Mouse (Mus musculus): ENCODE data around the gene Dnaja4. TPM values are rescaled to one million over a fixed set of nuclear protein-coding genes. Genes with fewer than 3 reads are reported as not detected.
"Not testable (repeated sequence)": the region's sequence is repeated elsewhere in the genome, so short reads cannot be mapped to it uniquely, and the experiment has no call there.

The Dnaja4 gene
- polyA plus RNA-seq, 1 experiment from 2014 or later, result 3.7 TPM

DNA sequence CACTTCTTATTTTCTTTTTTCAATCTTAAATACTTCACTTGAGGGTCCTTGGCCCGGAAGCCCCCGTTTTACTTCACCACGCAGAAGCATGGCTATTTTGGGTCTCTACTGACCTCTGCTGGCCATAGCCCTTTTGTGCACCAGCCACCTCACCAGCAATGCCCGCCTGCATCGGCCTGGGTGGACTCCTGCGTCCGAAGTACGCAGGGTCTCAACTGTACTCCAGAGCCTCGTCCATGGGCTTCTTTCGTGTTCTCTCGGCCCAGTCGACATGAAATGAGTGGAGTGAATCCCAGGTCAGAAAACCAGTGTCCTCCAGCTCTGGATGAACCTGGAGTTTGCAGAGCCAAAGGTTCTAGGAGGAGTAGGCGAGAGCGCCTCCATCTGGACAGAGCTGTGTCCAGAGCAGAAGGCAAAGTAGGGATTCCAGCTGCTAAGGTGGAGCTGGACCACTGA is 22.1 kb upstream of the Dnaja4 start:
- H3K27me3 ChIP-seq, result no peaks in the 10 kb centered on the region; the same call in 1 of the 2 replicates
- H3K36me3 ChIP-seq, result no peaks in the 10 kb centered on the region
- no peaks in the 10 kb centered on the region for H3K4me1 ChIP-seq
- no peak overlapping the region for H3K27ac ChIP-seq (replicated peaks)
- H3K4me3 ChIP-seq, result peak overlapping the region; percentile 36
- WGBS, result 1% methylated on average over 14 of the region's 14 CpGs
- peak overlapping the region; percentile 60 for H3K4me2 ChIP-seq (replicated peaks)
- H3K9ac ChIP-seq (replicated peaks), result peak overlapping the region; percentile 51
- ATAC-seq (ENCODE audit: low FRiP score, low read depth), result peak; percentile 63; the same call in 1 of the 2 replicates
- H3K9me3 ChIP-seq, result no peaks in the 10 kb centered on the region

DNA sequence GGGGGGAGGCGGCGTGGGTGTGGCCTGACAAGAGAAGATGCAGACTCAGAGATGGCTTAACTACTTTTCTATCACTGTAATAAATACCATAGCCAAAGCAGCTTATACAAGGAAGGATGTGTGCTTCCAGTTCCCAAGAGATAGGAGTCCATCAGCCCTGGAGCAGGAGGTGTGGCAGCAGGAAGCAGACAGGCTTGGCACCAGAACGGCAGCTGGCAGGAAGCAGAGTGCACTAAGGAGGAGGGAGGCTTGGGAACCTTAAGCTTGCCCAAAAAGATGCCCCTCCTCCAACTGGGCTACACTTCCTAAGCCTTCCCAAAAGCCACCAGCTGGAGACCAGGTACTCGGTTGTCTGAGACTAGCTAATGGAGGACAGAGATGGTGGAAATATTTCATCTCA is 15.8 kb upstream of the Dnaja4 start:
- Histone ChIP-seq H3K27me3 (no peaks in the 10 kb centered on the region), H3K9ac (replicated peaks) (no peak overlapping the region), H3K9me3 (no peaks in the 10 kb centered on the region), H3K4me3 (no peak overlapping the region), H3K4me1 (no peaks in the 10 kb centered on the region), H3K36me3 (no peaks in the 10 kb centered on the region), H3K4me2 (replicated peaks) (no peak overlapping the region), H3K27ac (replicated peaks) (no peak overlapping the region)
- WGBS, result 76% methylated on average over 2 of the region's 4 CpGs
- no peak for ATAC-seq (ENCODE audit: low FRiP score, low read depth)

DNA sequence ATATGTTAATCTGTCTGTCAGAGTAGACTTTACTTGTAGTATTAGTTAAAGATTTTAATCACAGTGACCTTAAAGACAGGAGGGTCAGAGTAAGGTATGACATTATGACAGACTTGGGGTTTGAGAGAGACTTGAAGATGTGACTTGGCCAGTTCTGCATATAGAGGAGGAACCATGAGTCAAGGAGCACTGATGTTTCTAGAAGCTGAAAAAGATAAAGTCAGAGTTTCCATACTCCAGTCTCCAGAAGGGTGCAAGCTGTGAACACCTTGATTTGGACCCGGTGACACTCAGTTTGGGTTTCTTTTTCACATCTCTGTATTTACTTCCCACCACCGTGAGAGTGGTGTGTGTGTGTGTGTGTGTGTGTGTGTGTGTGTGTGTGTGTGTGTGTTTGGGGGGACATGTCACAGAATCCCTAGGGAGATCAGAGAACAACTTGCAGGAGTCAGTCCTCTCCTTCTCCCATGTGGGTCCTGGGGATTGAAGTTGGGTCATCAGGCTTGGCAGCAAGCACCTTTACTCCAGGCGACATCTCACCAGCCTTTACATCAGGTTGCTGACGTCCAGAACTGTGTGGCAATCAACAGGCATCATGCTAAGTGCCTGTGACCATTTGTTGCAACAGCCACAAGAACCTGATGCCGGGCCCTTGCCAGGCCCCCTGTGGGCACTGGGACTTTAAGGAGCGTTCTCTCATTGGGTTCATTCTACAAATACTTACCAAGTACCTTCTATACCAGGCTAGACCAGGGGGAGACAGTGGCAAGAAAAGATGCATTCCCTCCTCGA is 14.7 kb upstream of the Dnaja4 start:
- Histone ChIP-seq H3K4me1 (no peaks in the 10 kb centered on the region), H3K9me3 (no peaks in the 10 kb centered on the region), H3K9ac (replicated peaks) (no peak overlapping the region), H3K4me3 (no peak overlapping the region), H3K27ac (replicated peaks) (no peak overlapping the region), H3K27me3 (no peaks in the 10 kb centered on the region), H3K4me2 (replicated peaks) (no peak overlapping the region), H3K36me3 (no peaks in the 10 kb centered on the region)
- ATAC-seq (ENCODE audit: low FRiP score, low read depth), result no peak
- WGBS, result 69% methylated on average over 7 of the region's 7 CpGs

GRCm38 (mm10) chr9:54687246-54688236 is 11.1 kb upstream of the Dnaja4 start:
- H3K27ac ChIP-seq (replicated peaks), result no peak overlapping the region
- H3K4me1 ChIP-seq, result 0 out of 2 replicates have a peak, but pooled peaks cover 4% of the 10 kb centered on the region
- no peaks in the 10 kb centered on the region for H3K9me3 ChIP-seq
- H3K4me2 ChIP-seq (replicated peaks), result no peak overlapping the region
- no peak for ATAC-seq (ENCODE audit: low FRiP score, low read depth)
- no peaks in the 10 kb centered on the region for H3K36me3 ChIP-seq
- peaks cover 10% of the 10 kb centered on the region for H3K27me3 ChIP-seq
- WGBS, result 64% methylated on average over 14 of the region's 14 CpGs
- no peak overlapping the region for H3K9ac ChIP-seq (replicated peaks)
- H3K4me3 ChIP-seq, result no peak overlapping the region

- WGBS, result 80% methylated on average over 8 of the region's 8 CpGs
- no peak overlapping the region for H3K9ac ChIP-seq (replicated peaks)
- no peak overlapping the region for H3K4me3 ChIP-seq
- H3K4me2 ChIP-seq (replicated peaks), result no peak overlapping the region
- H3K9me3 ChIP-seq, result no peaks in the 10 kb centered on the region
- H3K4me1 ChIP-seq, result 0 out of 2 replicates have a peak, but pooled peaks cover 4% of the 10 kb centered on the region
- H3K27me3 ChIP-seq, result peaks cover 10% of the 10 kb centered on the region
- ATAC-seq (ENCODE audit: low FRiP score, low read depth), result no peak
- H3K27ac ChIP-seq (replicated peaks), result no peak overlapping the region
- H3K36me3 ChIP-seq, result no peaks in the 10 kb centered on the region
Measured at GRCm38 (mm10) chr9:54689446-54689845, 9.2 kb upstream of the Dnaja4 start.

- not testable (repeated sequence) for H3K9ac ChIP-seq (replicated peaks); H3K4me1 ChIP-seq; H3K27ac ChIP-seq (replicated peaks); H3K36me3 ChIP-seq; H3K9me3 ChIP-seq; H3K4me2 ChIP-seq (replicated peaks); H3K4me3 ChIP-seq; ATAC-seq (ENCODE audit: low FRiP score, low read depth)
- 87% methylated on average over 2 of the region's 2 CpGs for WGBS
- H3K27me3 ChIP-seq, result peaks cover 14% of the 10 kb centered on the region
Measured at GRCm38 (mm10) chr9:54690697-54691096, 8.0 kb upstream of the Dnaja4 start.

DNA sequence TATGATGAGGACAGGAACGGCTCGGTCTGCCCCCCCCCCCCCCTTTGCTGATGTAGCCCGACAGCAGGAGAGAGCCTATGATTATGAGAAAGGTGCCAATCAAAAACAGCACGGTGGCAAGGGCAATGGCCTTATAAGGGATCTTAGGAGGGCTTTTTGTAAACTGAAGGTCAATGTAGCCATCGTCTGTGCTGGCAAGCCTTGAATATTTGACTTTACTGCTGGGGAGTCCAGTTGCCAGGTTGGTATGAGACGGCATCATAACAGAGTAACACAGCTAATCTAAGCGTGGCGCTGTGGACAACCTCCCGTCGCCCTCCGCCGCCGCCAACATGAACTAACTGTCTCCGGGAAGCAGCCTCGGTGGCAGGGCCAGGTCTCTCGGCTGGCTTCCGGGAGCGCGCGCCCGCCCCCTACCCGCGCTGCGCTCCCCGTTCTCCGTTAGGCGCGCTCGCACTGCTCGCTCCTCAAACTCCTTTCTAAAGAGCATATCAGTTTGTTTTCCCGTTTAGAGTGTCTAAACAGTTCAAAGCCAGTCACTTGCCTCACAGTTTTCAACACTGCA is 7.3 kb upstream of the Dnaja4 start:
- H3K4me1 ChIP-seq; H3K36me3 ChIP-seq; H3K9me3 ChIP-seq; H3K9ac ChIP-seq (replicated peaks); H3K27ac ChIP-seq (replicated peaks); ATAC-seq (ENCODE audit: low FRiP score, low read depth): not testable (repeated sequence)
- WGBS, result 5% methylated on average over 31 of the region's 31 CpGs
- H3K4me3 ChIP-seq, result peak overlapping the region; percentile 35
- H3K27me3 ChIP-seq, result peaks cover 19% of the 10 kb centered on the region
- peak overlapping the region; percentile 57 for H3K4me2 ChIP-seq (replicated peaks)

- H3K4me1 ChIP-seq, result peaks cover 12% of the 10 kb centered on the region; the same call in 1 of the 2 replicates
- peak overlapping the region; percentile 69 for H3K4me3 ChIP-seq
- peaks cover 63% of the 10 kb centered on the region for H3K27me3 ChIP-seq
- 6% methylated on average over 27 of the region's 27 CpGs for WGBS
- peak; percentile 62 for ATAC-seq (ENCODE audit: low FRiP score, low read depth)
- H3K4me2 ChIP-seq (replicated peaks), result peak overlapping the region; percentile 87
- H3K9me3 ChIP-seq, result no peaks in the 10 kb centered on the region
- no peaks in the 10 kb centered on the region for H3K36me3 ChIP-seq
- H3K9ac ChIP-seq (replicated peaks), result peak overlapping the region; percentile 60
- no peak overlapping the region for H3K27ac ChIP-seq (replicated peaks)
Measured at GRCm38 (mm10) chr9:54699087-54699344, 343 bp downstream of the Dnaja4 start.

DNA sequence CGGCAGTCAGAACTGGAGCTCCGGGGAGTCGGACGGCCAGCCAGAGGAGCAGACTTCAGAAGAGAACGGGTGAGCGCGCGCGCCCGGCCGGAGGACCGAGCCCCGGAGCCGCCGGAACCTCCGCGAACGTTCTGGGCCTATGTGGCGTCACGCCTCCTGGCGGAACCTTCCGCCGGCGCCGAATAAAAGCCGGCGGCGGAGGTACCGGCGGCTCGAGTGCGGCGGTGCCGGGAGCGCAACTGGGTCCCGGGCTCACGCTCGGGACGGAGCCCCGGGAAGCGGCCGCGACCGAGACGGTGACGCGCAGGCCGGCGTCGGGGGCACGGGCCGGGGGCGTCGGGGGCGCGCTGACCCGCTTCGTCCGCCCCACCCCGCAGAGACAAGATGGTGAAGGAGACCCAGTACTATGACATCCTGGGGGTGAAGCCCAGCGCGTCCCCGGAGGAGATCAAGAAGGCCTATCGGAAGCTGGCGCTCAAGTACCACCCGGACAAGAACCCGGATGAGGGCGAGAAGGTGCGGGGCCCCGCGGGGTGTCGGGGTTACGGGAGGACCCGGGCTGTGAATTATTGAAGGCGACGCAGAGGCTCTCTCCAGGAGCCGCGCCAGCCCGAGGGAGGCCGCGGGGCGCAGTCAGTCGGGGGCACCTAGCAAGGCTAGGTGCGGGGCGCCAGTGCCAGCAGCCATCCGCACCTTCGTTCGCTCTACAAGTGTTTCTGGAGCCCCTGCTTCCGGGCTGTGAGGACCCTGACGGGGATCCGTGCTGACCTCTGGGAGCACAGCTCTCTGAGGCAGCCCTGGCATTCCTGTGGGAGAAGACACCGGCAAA is 886 bp downstream of the Dnaja4 start:
- H3K27me3 ChIP-seq, result peaks cover 63% of the 10 kb centered on the region
- H3K4me3 ChIP-seq, result peak overlapping the region; percentile 69
- peaks cover 12% of the 10 kb centered on the region; the same call in 1 of the 2 replicates for H3K4me1 ChIP-seq
- peak; percentile 81 for ATAC-seq (ENCODE audit: low FRiP score, low read depth)
- WGBS, result under 1% methylated on average over 84 of the region's 92 CpGs
- no peak overlapping the region for H3K27ac ChIP-seq (replicated peaks)
- H3K9me3 ChIP-seq, result no peaks in the 10 kb centered on the region
- H3K36me3 ChIP-seq, result no peaks in the 10 kb centered on the region
- peak overlapping the region; percentile 60 for H3K9ac ChIP-seq (replicated peaks)
- peak overlapping the region; percentile 87 for H3K4me2 ChIP-seq (replicated peaks)

DNA sequence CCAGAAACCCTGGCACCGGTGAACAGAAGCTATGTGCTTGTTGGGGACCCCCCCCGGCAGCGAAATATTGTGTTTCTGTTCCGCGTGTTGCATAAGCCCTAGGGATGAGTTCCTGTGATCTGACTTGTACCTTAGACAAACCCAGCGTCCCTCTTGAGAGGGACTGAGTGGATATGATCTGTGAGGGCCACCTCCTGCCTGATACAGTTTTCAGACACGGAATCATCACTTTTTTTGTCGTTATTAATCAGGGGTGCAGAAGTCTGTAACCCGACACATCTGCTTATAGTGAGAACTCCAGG is 1.5 kb downstream of the Dnaja4 start:
- peaks cover 62% of the 10 kb centered on the region for H3K27me3 ChIP-seq
- WGBS, result 27% methylated on average over 9 of the region's 9 CpGs
- H3K9me3 ChIP-seq, result no peaks in the 10 kb centered on the region
- peak overlapping the region; percentile 87 for H3K4me2 ChIP-seq (replicated peaks)
- peak overlapping the region; percentile 60 for H3K9ac ChIP-seq (replicated peaks)
- H3K4me3 ChIP-seq, result peak overlapping the region; percentile 69
- H3K27ac ChIP-seq (replicated peaks), result no peak overlapping the region
- H3K4me1 ChIP-seq, result peaks cover 12% of the 10 kb centered on the region; the same call in 1 of the 2 replicates
- no peaks in the 10 kb centered on the region for H3K36me3 ChIP-seq
- no peak for ATAC-seq (ENCODE audit: low FRiP score, low read depth)

GRCm38 (mm10) chr9:54700746-54701145 is 2.1 kb downstream of the Dnaja4 start:
- Histone ChIP-seq H3K36me3 (no peaks in the 10 kb centered on the region), H3K4me3 (no peak overlapping the region), H3K9ac (replicated peaks) (no peak overlapping the region), H3K27ac (replicated peaks) (no peak overlapping the region), H3K9me3 (no peaks in the 10 kb centered on the region), H3K27me3 (peaks cover 59% of the 10 kb centered on the region), H3K4me1 (peaks cover 12% of the 10 kb centered on the region; the same call in 1 of the 2 replicates), H3K4me2 (replicated peaks) (no peak overlapping the region)
- WGBS, result 81% methylated on average over 7 of the region's 7 CpGs
- ATAC-seq (ENCODE audit: low FRiP score, low read depth), result no peak

Measured in midbrain, embryonic 12.5 days (tissue).